Mouse (Mus musculus) ES-Bruce4 (cell line): ENCODE data around the gene Ablim2. TPM values are rescaled to one million over a fixed set of nuclear protein-coding genes. Genes with fewer than 3 reads are reported as not detected.

Source experiments
- H3K27ac ChIP-seq: 2 replicates; pipeline ENCODE4 v1.5.1; 2012; ENCODE audit warnings: low read length, inconsistent platforms; ENCODE audit not compliant: insufficient read depth
- H3K27me3 ChIP-seq: 2 replicates; pipeline ENCODE4 v1.6.1; 2012; ENCODE audit warnings: mild to moderate bottlenecking, low read length, inconsistent platforms; ENCODE audit not compliant: control insufficient read depth, poor library complexity, insufficient read depth, severe bottlenecking
- H3K36me3 ChIP-seq: 2 replicates; pipeline ENCODE4 v1.6.1; 2012; ENCODE audit warnings: inconsistent platforms, mild to moderate bottlenecking, low read length, moderate library complexity; ENCODE audit not compliant: control insufficient read depth, poor library complexity, insufficient read depth, severe bottlenecking
- H3K4me1 ChIP-seq: one replicate; pipeline ENCODE4 v1.8.1; 2011; ENCODE audit warnings: low read length; ENCODE audit not compliant: control insufficient read depth, insufficient read depth
- H3K4me3 ChIP-seq: 2 replicates; pipeline ENCODE4 v1.5.1; 2011; ENCODE audit warnings: low read depth, mild to moderate bottlenecking, low read length
- H3K9ac ChIP-seq: 2 replicates; pipeline ENCODE4 v1.6.1; 2012; ENCODE audit warnings: low read depth, mild to moderate bottlenecking, inconsistent platforms; ENCODE audit not compliant: poor library complexity, severe bottlenecking
- H3K9me3 ChIP-seq: replicated peaks from 2 replicates; pipeline ENCODE4 v1.6.1; 2012; ENCODE audit warnings: mild to moderate bottlenecking, low read length, inconsistent platforms; ENCODE audit not compliant: control insufficient read depth, poor library complexity, insufficient read depth, severe bottlenecking
- CTCF ChIP-seq: IDR thresholded peaks from one replicate; pipeline ENCODE4 v1.8.1; 2011; ENCODE audit warnings: low read depth, low read length
- EP300 ChIP-seq: IDR thresholded peaks from 2 replicates; pipeline ENCODE4 v1.6.1; 2011; ENCODE audit warnings: low read depth, low read length; ENCODE audit not compliant: insufficient read depth
- POLR2A ChIP-seq: IDR thresholded peaks from one replicate; pipeline ENCODE4 v1.8.1; 2011; ENCODE audit warnings: low read length; ENCODE audit not compliant: insufficient read depth
- polyA plus RNA-seq: library from polyadenylated mRNA; stranded (reverse); fragments of >200 nt; gene quantifications from 2 replicates; pipeline ENCODE4 v1.2.4, GENCODE M21; 2011; ENCODE audit warnings: low read depth; ENCODE audit not compliant: missing spikeins, insufficient read depth, insufficient read length

Ablim2 gene
- 3.8 and 6.1 TPM in 2 replicates for polyA plus RNA-seq

GRCm38 (mm10) chr5:35757639-35758001, at the start of gene Ablim2:
TSS of gene Ablim2 (plus strand) at chr5:35757880.
- TF ChIP-seq CTCF (no peak), EP300 (no peak), POLR2A (no peak)
- no peak within 1 kb of the TSS for H3K27ac ChIP-seq

GRCm38 (mm10) chr5:35710481-35710880, 47.2 kb upstream of the Ablim2 start:
- TF ChIP-seq POLR2A (no peak), EP300 (no peak), CTCF (no peak)
- no peak overlapping the region for H3K9ac ChIP-seq
- no peaks in the 10 kb centered on the region for H3K4me1 ChIP-seq
- no peaks in the 10 kb centered on the region for H3K9me3 ChIP-seq
- H3K27ac ChIP-seq = no peak overlapping the region
- no peaks in the 10 kb centered on the region for H3K27me3 ChIP-seq
- H3K36me3 ChIP-seq = no peaks in the 10 kb centered on the region
- no peak overlapping the region for H3K4me3 ChIP-seq

More at GRCm38 (mm10) chr5:35757639-35758001, at the start of gene Ablim2:
- H3K27me3 ChIP-seq = no peaks in the 10 kb centered on the region
- no peaks in the 10 kb centered on the region for H3K36me3 ChIP-seq
- H3K9ac ChIP-seq = peak within 1 kb of the TSS; percentile 26
- H3K4me1 ChIP-seq = peaks cover 2% of the 10 kb centered on the region
- H3K4me3 ChIP-seq = peak within 1 kb of the TSS; percentile 74
- H3K9me3 ChIP-seq = no peaks in the 10 kb centered on the region

DNA sequence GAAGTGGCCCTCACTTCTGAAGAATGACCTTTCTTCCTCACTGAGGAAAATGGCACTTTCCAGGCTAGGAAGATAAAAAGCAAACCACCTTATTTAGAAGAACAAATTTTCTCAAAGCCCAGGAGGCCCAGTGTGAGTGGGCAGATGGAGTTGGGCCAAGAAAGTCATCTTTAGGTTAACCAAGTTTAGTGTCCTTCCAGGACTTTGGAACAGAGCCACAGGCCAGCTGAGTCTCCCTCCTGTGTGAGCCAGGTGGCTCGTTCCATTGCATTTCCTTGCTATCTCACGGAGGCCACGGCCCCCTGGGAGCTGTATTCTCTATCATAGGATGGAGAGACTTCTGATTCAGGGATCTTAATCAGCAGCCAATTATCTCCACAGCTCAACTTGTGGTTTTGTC, 46.7 kb upstream of the Ablim2 start:
- no peak overlapping the region for H3K4me3 ChIP-seq
- H3K9ac ChIP-seq = no peak overlapping the region
- no peaks in the 10 kb centered on the region for H3K27me3 ChIP-seq
- no peaks in the 10 kb centered on the region for H3K4me1 ChIP-seq
- no peak for TF ChIP-seq POLR2A
- TF ChIP-seq EP300 = no peak
- TF ChIP-seq CTCF = no peak
- H3K36me3 ChIP-seq = no peaks in the 10 kb centered on the region
- H3K9me3 ChIP-seq = no peaks in the 10 kb centered on the region
- no peak overlapping the region for H3K27ac ChIP-seq

- H3K4me1 ChIP-seq = no peaks in the 10 kb centered on the region
- no peaks in the 10 kb centered on the region for H3K36me3 ChIP-seq
- H3K9me3 ChIP-seq = no peaks in the 10 kb centered on the region
- no peak overlapping the region for H3K9ac ChIP-seq
- no peak overlapping the region for H3K27ac ChIP-seq
- no peak overlapping the region for H3K4me3 ChIP-seq
- no peak for TF ChIP-seq CTCF
- no peak for TF ChIP-seq EP300
- TF ChIP-seq POLR2A = no peak
- H3K27me3 ChIP-seq = no peaks in the 10 kb centered on the region
Measured at GRCm38 (mm10) chr5:35712517-35712916, 45.2 kb upstream of the Ablim2 start.

DNA sequence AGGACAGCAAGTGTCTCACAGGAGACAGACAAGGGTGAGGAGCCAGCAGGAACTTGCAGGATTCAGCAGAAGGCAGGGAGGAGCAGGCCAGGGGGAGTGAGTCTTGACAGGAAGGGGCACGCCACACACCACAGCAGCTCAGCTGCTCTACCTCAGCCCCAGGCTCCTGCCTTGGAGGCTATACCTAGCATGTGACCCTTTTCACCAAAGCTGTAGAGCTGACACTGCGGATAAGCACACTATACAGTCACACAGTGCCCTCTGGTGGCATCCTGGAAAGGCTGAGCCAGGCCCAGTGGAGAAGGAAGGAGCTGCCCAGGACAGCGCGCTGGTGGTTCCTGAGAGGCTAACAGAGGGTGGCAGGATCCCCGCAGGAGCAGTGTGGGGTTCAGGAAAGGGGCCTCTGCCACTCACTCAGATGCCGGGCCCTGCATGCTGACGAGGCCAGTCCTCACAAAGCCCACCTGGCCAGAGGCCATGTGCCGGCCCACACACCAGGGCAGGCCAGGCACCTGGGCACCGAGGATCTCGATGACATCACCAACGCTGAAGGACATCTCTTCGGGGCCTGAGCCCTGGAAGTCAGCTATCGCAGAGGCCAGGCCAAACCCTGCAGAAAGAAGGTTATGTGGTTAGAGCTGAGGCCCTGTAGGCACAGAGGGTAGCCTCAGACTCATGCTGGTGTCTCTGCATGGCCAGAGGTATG, 43.9 kb upstream of the Ablim2 start:
- Histone ChIP-seq H3K27me3 (no peaks in the 10 kb centered on the region), H3K9me3 (no peaks in the 10 kb centered on the region), H3K36me3 (no peaks in the 10 kb centered on the region), H3K9ac (no peak overlapping the region), H3K27ac (no peak overlapping the region), H3K4me3 (no peak overlapping the region), H3K4me1 (no peaks in the 10 kb centered on the region)
- TF ChIP-seq CTCF (peak; percentile 86), EP300 (peak; percentile 33; the same call in 1 of the 2 replicates), POLR2A (no peak)

GRCm38 (mm10) chr5:35717455-35717854, 40.2 kb upstream of the Ablim2 start:
- TF ChIP-seq CTCF (no peak), POLR2A (no peak), EP300 (no peak)
- no peaks in the 10 kb centered on the region for H3K27me3 ChIP-seq
- no peak overlapping the region for H3K4me3 ChIP-seq
- no peak overlapping the region for H3K9ac ChIP-seq
- H3K36me3 ChIP-seq = no peaks in the 10 kb centered on the region
- H3K27ac ChIP-seq = peak overlapping the region; percentile 51
- H3K4me1 ChIP-seq = peaks cover 3% of the 10 kb centered on the region
- H3K9me3 ChIP-seq = no peaks in the 10 kb centered on the region
